Mouse (Mus musculus) olfactory bulb, adult 2 months (tissue): ENCODE results near the gene Ism2.

ENCODE experiments used
- CTCF ChIP-seq: fragments of 200-500 bp; IDR thresholded peaks from 2 replicates; pipeline ENCODE4 v1.5.1; 2012; ENCODE audit warnings: low read depth, mild to moderate bottlenecking, low read length, moderate library complexity; ENCODE audit not compliant: insufficient read depth
- POLR2A ChIP-seq: fragments of 200-500 bp; IDR thresholded peaks from 2 replicates; pipeline ENCODE4 v1.6.1; 2012; ENCODE audit warnings: mild to moderate bottlenecking, low read depth, low read length, moderate library complexity; ENCODE audit not compliant: insufficient read depth

DNA sequence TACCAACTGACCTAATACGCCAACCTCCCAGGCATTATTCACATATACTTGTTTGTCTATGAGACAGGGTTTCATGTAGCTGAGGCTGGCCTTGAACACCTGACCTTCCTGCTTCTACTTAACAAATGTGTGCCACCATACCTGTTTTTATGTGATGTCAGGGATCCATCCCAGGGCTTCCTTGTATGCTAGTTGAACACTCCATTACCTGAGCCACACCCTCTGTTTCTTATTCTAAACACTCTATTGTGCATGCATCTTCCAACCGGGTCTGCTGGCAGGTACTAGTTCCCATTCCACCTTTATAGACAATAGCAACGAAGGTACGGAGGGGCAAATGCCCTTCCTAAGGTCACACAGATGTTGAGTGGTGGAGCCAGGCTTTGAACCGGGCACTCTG is 10.4 kb downstream of the Ism2 start:
- TF ChIP-seq POLR2A (no peak), CTCF (no peak)
